Mouse (Mus musculus): ENCODE measurements around the gene Coasy.
A peak's percentile ranks its signal among the peaks of the same experiment; 100 is the strongest.

DNA sequence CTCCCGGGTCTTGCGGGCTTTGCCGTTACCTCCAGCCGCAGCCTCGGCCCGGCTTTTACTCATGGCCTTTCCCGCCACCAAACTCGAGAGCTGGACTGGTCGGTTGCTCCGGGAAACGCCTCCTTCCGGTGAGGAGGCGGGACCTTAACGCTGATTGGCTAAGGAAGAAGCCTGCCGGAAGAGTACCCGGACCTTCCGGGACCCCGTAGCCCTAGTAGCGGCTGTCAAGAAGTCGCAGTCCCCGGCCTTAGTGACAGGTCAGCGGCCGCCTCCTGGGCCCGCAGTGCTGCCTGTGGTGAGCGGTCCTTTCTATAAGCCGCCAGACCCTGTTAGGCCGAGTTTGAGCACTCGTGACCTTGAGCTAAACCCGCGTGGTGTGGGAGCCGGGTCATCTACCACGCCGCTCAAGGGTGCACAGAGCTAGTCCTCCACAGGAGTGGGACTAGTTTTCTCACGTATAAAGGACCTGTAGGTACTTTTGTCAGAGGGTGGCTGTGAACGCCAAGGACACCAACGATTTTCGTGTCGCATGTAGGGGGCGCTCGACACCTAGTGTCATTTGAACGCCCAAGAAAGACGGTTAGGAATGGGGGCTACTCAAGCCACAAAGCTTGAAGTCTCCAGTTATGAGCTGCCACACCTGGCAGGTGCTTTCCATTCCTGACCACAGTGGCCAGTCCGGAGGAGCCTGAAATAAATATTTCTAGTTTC lies 13.1 kb downstream of the Coasy start, which contains the start of gene Psmc3ip:
- TF ChIP-seq POLR2A (IDR thresholded peaks at IDR 0.05; ENCODE audit: low read depth, low read length) (peak; percentile 44), CTCF (conservative IDR thresholded peaks at IDR 0.05; ENCODE audit: insufficient read depth, insufficient read length, low read depth, low read length) (peak; percentile 87)

All from kidney, adult 2 months (tissue).